Mouse (Mus musculus) hematopoietic multipotent progenitor cell, adult 10-12 weeks (in vitro differentiated cells): Measurements from ENCODE around the gene Olfr122. TPM values are rescaled to one million over a fixed set of nuclear protein-coding genes. Genes with fewer than 3 reads are reported as not detected.

Experiments
- polyA plus RNA-seq: library from polyadenylated mRNA; stranded (reverse); fragments of >175 nt; gene quantifications from 2 replicates; pipeline ENCODE4 v1.2.3, GENCODE M21; 2012; ENCODE audit warnings: low replicate concordance

The Olfr122 gene
- not detected in 2 replicates for polyA plus RNA-seq

GRCm38 (mm10) chr17:37768307-37768706 lies at the start of gene Olfr122:
TSS of gene Olfr122 (plus strand) at chr17:37768607.

GRCm38 (mm10) chr17:37721508-37721907 lies 46.9 kb upstream of the Olfr122 start, which contains the start of gene Olfr120:
TSS of gene Olfr120 (plus strand) at chr17:37721808.

GRCm38 (mm10) chr17:37793229-37793628 lies 24.8 kb downstream of the Olfr122 start, which contains the start of gene Olfr123:
TSS of gene Olfr123 (plus strand) at chr17:37793529.

GRCm38 (mm10) chr17:37799588-37799987 lies 31.2 kb downstream of the Olfr122 start, which contains the start of gene Olfr124:
TSS of gene Olfr124 (plus strand) at chr17:37799888.

Other genes with a start within 250 kb of the Olfr122 start
- gene Olfr112, start 199.2 kb upstream of the Olfr122 start, polyA plus RNA-seq: not detected in 2 replicates
- gene Olfr113, start 190.9 kb upstream of the Olfr122 start, polyA plus RNA-seq: not detected in 2 replicates
- gene Olfr114, start 175.9 kb upstream of the Olfr122 start, polyA plus RNA-seq: not detected in 2 replicates
- not detected in 2 replicates for gene Olfr115, start 141.5 kb upstream of the Olfr122 start, polyA plus RNA-seq
- not detected in 2 replicates for gene Olfr116, start 141.4 kb upstream of the Olfr122 start, polyA plus RNA-seq
- not detected in 2 replicates for gene Olfr117, start 104.8 kb upstream of the Olfr122 start, polyA plus RNA-seq
- gene Olfr118, start 101.6 kb upstream of the Olfr122 start, polyA plus RNA-seq: not detected in 2 replicates
- not detected in 2 replicates for gene Olfr119, start 72.0 kb upstream of the Olfr122 start, polyA plus RNA-seq
- gene Olfr120, start 46.8 kb upstream of the Olfr122 start, polyA plus RNA-seq: not detected in 2 replicates
- gene Olfr121, start 19.8 kb upstream of the Olfr122 start, polyA plus RNA-seq: not detected in 2 replicates
- not detected in 2 replicates for gene Olfr123, start 24.9 kb downstream of the Olfr122 start, polyA plus RNA-seq
- gene Olfr124, start 31.3 kb downstream of the Olfr122 start, polyA plus RNA-seq: not detected in 2 replicates
- not detected in 2 replicates for gene Olfr125, start 64.3 kb downstream of the Olfr122 start, polyA plus RNA-seq
- not detected in 2 replicates for gene Olfr126, start 78.9 kb downstream of the Olfr122 start, polyA plus RNA-seq
- gene Olfr127, start 131.8 kb downstream of the Olfr122 start, polyA plus RNA-seq: not detected in 2 replicates
- not detected in 2 replicates for gene Olfr128, start 151.9 kb downstream of the Olfr122 start, polyA plus RNA-seq
- gene Olfr761, start 184.5 kb downstream of the Olfr122 start, polyA plus RNA-seq: not detected in 2 replicates